Mouse (Mus musculus) C2C12 (cell line): ENCODE results near the gene Magi1.

ENCODE experiments used
- CTCF ChIP-seq: IDR thresholded peaks from one replicate; pipeline ENCODE4 v1.5.1; 2011; ENCODE audit not compliant: control insufficient read depth, insufficient read depth, insufficient read length
- MAX ChIP-seq: IDR thresholded peaks from one replicate; pipeline ENCODE4 v1.6.1; 2011; ENCODE audit warnings: mild to moderate bottlenecking, control low read depth
- USF1 ChIP-seq: IDR thresholded peaks from one replicate; pipeline ENCODE4 v1.6.1; 2011; ENCODE audit warnings: low read depth, mild to moderate bottlenecking, control low read depth, moderate library complexity

DNA sequence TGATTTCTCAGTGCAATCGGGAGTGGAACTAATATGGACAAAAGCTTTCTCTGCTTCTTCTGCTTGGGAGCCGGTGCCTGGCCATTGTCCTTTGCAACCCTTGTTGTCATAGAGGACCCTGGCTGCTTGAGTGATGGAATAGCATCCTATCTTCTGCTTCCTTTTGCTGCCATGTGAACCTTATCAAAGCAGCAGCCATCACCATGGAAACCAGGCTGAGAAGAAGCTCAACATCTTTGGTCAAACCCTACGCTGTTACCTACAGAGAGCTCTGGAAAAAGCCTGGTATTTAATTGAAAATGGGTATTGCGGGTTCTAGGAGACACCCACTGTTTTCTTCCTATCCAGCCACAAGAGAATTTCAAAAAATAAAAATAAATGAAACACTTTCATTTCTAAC is 263.2 kb downstream of the Magi1 start:
- TF ChIP-seq CTCF (no peak), USF1 (no peak), MAX (no peak)
